Mouse (Mus musculus): ENCODE data around the gene Gm28048.

- TF ChIP-seq GATA1 (IDR thresholded peaks at IDR 0.05; ENCODE audit: borderline replicate concordance, low read length) (no peak), FLI1 (IDR thresholded peaks at IDR 0.05; ENCODE audit: low read length) (no peak)
These were observed 25.2 kb upstream of the Gm28048 start for GRCm38 (mm10) chr11:23007166-23007480.
